Mouse (Mus musculus): ENCODE data around the gene Hmgb2.

- TF ChIP-seq CTCF (IDR thresholded peaks at IDR 0.05; ENCODE audit: control insufficient read depth, insufficient read depth, low read length), result no peak
- no peak for TF ChIP-seq POLR2A (IDR thresholded peaks at IDR 0.05; ENCODE audit: borderline replicate concordance, control insufficient read depth, low read depth, low read length)
Measured at GRCm38 (mm10) chr8:57565039-57565438, 53.3 kb downstream of the Hmgb2 start.
